Mouse (Mus musculus) common myeloid progenitor, adult 5-6 weeks (primary cell): ENCODE measurements around the gene Dbnl. TPM values are rescaled to one million over a fixed set of nuclear protein-coding genes. Genes with fewer than 3 reads are reported as not detected.

ENCODE experiments used
- ATAC-seq: replicated peaks from 2 replicates; pipeline ENCODE4 v1.8.0; 2016; ENCODE audit warnings: low read depth, mild to moderate bottlenecking, moderate TSS enrichment, inconsistent platforms; ENCODE audit not compliant: poor library complexity, severe bottlenecking
- total RNA-seq: library from RNA; stranded (forward); fragments of 200-1000, 187-1606 nt; gene quantifications from 2 replicates; pipeline ENCODE4 v1.2.3, GENCODE M21; 2017

Dbnl gene
- total RNA-seq = 72.8 and 77.1 TPM in 2 replicates

- ATAC-seq = peak; percentile 85
Observed at GRCm38 (mm10) chr11:5788056-5789014, at the start of gene Dbnl. Gene Dbnl, plus strand, starts transcription at chr11:5788488.

DNA sequence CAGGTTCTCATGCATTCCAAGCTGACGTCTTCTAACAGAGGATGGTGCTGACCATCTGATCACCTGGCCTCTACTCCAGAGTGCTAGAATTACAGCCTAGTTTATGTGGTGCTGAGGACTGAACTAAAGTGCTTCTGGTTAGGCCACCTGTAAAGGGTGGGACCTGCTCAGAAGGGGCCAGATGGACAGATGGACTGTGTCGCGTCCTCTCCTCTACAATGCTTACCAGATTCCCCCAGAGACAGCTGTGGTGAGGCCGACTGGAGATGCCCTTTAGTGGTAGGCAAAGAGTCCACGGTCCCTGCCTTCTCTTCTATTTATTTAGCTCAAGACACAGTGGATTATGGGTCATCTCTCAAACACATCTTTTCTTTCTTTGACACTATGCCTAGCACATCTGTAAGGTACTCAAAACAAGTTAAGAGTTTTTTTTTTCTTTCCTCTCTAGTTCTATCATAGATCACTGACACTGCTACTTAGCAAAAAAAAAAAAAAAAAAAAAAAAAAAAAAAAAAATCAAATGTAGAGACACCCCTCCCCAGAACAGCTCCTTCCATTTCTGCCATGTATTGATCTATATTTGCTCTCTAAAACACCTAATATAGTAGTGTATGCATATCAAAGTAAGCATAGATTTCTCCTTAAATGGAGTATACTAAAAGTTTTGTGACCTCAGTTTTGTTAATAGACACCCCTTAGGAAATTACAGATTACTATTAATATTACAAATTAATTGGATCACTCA, 49.2 kb upstream of the Dbnl start:
- ATAC-seq = no peak

GRCm38 (mm10) chr11:5739846-5740245, 48.4 kb upstream of the Dbnl start:
- no peak for ATAC-seq

DNA sequence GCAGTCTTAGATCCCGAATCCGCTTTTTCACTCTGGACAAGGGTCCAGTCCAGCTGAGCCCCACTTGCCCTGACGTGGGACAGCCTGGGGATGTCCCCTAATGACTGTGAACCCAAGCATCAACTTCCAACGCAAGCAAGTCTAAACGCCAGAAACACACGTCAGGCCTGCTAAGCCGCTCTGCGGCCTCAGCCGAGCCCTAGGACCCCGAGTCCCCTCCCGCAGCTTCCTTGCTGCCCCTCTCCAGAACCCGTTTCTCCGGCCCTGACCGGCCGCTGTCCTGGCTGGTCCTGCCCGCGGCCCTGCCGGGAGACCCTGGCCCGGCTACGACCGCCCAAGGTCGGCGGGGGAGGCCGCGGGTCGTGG, 47.7 kb upstream of the Dbnl start:
- ATAC-seq = peak; percentile 24

DNA sequence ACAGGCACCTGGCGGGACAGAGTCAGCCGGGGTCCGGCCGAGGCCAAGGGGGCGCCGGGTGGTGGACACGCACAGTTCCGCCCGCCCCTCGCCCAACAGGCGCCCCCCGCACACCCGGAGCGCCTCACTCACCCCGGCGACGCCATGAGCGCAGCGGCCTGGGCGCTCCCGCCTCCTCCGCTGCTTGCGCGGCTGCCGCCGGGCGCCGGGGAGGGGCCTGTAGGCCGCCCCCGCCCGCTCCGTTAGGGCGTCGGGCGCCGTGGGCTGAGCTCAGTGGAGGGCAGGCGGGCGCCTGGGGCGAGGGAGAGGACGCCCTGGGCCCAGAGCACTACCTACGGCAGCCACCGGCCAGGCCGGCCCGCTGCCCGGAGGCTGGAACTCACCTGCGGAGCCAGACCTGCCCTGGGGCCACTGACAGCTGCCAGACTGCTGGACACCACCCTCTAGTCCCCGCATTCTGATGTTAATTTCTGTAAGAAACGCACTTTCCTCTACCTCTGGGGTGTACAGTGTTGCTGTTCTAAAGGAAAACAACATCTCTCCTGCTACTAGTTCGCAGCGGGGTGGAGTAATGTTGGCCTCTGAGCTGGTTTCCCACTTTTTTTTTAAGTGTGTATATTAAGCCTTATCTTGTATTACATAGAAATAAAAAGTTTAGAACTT, 47.2 kb upstream of the Dbnl start:
- peak; percentile 82 for ATAC-seq

- ATAC-seq = no peak
Observed at GRCm38 (mm10) chr11:5742106-5742505, 46.2 kb upstream of the Dbnl start.

GRCm38 (mm10) chr11:5744951-5745350, 43.3 kb upstream of the Dbnl start:
- ATAC-seq = no peak

- no peak for ATAC-seq
Observed at GRCm38 (mm10) chr11:5753755-5754154, 34.5 kb upstream of the Dbnl start.

- peak; percentile 95 for ATAC-seq
Observed at GRCm38 (mm10) chr11:5761820-5762632, 26.3 kb upstream of the Dbnl start, which contains the start of gene Urgcp. Gene Urgcp, minus strand, starts transcription at chr11:5762376.

- ATAC-seq = 0 out of 2 replicates have a peak, but pooled peaks have one; percentile 24
Observed at GRCm38 (mm10) chr11:5762633-5762982, 25.7 kb upstream of the Dbnl start.

DNA sequence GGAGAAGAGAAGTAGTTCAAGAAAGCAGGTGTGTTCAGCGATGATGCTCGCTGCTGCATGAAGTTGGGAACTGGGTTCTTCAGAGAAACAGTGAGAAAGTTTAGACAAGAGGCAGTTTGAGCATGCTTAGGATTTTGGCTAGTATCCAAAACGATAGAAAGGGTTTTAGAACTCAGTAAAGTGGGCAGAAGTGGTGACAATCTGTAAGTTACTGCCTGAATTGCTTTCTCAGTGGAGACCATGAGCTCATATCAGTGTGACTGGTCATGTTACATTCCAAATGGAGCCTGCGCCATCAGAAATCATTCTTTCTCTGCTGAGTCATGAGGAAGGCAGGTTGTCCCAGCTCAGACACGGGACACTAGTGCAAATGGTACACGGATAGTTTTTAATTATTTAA, 22.3 kb upstream of the Dbnl start:
- ATAC-seq = no peak

DNA sequence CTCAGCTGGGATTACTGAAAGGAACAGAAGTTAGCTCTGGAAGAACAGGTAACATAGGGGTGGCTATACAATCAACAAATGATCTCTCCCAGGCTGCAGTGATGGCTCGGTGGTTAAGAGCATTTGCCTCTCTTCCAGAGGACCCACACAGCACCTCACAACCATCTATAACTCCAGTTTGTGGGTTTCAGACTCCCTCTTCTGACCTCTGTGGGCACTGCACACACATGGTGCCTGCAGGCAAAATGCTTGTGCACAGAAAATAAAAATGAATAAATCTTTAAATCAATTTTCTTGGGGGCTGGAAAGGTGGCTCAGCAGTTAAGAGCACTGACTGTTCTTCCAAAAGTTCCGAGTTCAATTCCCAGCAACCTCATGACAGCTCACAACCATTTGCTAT, 9.8 kb upstream of the Dbnl start:
- 0 out of 2 replicates have a peak, but pooled peaks have one; percentile 46 for ATAC-seq

- ATAC-seq = no peak
Observed at GRCm38 (mm10) chr11:5780035-5780499, 8.2 kb upstream of the Dbnl start.

DNA sequence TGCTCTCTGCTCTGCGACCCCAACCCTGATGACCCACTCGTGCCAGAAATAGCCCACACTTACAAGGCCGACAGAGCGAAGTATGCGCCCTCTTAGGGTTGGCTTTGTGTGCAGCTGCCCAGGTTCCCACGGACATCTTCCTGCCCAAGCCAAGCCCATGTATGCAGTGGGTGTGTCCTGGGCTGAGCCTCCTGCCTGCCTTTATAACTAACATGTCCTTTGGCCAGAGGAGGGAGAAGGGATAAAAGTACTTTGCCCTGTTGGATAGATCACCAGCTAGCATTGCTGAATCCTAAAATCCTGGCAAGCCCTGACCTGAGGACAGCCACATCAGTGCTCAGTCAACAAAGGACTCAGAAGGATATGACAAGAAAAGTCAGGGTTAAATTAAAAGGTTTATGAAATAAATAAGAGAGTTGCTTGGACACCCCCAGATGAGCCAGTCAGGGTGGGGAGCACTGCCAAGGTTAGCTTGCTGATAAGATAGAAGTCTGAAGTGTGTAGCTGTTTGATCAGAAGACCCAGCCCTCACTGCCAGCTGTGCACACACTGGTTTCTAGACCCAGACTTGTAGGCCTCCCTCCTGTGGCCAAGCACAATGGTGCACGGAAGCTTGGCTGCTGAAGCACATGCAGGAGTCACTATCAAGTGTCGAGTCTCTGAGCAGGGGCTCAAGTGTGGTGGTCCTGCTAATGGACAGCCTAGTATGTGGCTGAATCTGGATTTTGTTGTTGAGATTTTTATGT, 5.9 kb upstream of the Dbnl start:
- peak; percentile 62; the same call in 1 of the 2 replicates for ATAC-seq

GRCm38 (mm10) chr11:5785732-5786131, 2.6 kb upstream of the Dbnl start:
- ATAC-seq = no peak

DNA sequence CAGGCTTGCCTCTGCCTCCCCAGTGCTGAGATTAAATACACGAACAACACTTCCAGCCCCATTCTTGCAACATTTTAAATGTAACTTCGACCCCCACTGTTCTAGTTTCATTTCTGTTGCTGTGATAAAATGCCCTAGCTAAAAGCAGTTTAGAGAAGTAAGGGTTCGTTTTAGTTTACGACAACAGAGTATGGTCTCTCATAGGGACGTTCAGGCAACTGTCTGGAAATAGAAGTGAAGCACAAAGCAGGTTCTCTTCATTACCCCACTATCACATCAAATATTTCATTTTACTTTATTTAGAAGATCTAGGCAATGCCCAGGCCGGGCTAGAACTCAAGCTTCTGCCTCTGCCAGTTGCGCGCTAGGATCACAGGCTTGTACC, 625 bp upstream of the Dbnl start:
- ATAC-seq = no peak

- peak; percentile 34 for ATAC-seq
Observed at GRCm38 (mm10) chr11:5789071-5789753, 924 bp downstream of the Dbnl start.

DNA sequence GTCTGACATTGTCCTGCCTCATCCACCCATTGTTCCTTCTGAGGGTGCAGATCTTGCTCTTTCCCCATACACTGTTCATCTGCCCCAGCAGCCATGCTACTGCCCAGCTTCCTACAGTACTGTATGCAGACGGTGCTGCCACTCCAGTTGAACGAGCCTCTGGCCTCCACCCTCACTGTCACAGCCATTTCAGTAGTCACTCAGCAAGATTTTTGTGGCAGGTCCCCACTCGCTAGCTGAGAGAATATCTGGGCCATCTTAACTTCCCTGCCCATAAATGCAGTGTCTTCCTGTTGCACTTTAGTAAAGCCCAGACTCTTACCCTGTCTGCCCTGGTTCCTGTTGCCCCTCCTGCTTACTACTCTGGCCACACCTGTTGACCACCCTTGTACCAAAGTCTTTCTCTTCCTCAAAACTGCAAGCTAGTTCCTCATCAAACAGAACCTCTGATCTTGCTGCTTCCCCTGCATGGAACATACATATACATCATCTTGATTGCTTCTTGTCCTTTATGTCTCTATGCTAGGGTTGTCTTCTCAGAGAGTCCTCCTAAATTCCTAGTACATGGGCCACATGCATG, 1.6 kb downstream of the Dbnl start:
- ATAC-seq = peak; percentile 15; the same call in 1 of the 2 replicates
